Mouse (Mus musculus): ENCODE data around the gene Cdca4.

GRCm38 (mm10) chr12:112856338-112856737 lies 27.1 kb upstream of the Cdca4 start:
- no peak for TF ChIP-seq CHD2 (IDR thresholded peaks at IDR 0.05; ENCODE audit: low read depth, low read length)
- no peak for TF ChIP-seq ZC3H11A (IDR thresholded peaks at IDR 0.05; ENCODE audit: borderline replicate concordance, low read depth, low read length)
- TF ChIP-seq MAFK (IDR thresholded peaks at IDR 0.05; ENCODE audit: insufficient read depth, low read depth, low read length) = no peak
